Mouse (Mus musculus) intestine, embryonic 14.5 days (tissue): ENCODE results near the gene Ppp4c. TPM values are rescaled to one million over a fixed set of nuclear protein-coding genes. Genes with fewer than 3 reads are reported as not detected.
"Not testable (repeated sequence)": the region's sequence is repeated elsewhere in the genome, so short reads cannot be mapped to it uniquely, and the experiment has no call there.

ENCODE experiments used
- ATAC-seq: fragments of 200-750 bp; cut with Nextera tagmentation; replicated peaks from 2 replicates; pipeline ENCODE4 v1.8.0; 2017; ENCODE audit warnings: low read depth, moderate number of reproducible peaks, moderate TSS enrichment, moderate library complexity; ENCODE audit not compliant: low FRiP score, low TSS enrichment
- DNase-seq: peaks from one replicate; pipeline ENCODE4 v3.0.0-alpha.2; 2018; ENCODE audit warnings: low spot score
- H3K27ac ChIP-seq: fragments of 300-500 bp; sonication (generic); 2 replicates; pipeline ENCODE4 v1.5.1; 2014; ENCODE audit warnings: low read depth, mild to moderate bottlenecking, control low read depth
- H3K27me3 ChIP-seq: fragments of 300-500 bp; sonication (generic); replicated peaks from 2 replicates; pipeline ENCODE4 v1.6.1; 2014; ENCODE audit warnings: low read length, control low read depth; ENCODE audit not compliant: control insufficient read depth, insufficient read depth
- H3K36me3 ChIP-seq: fragments of 300-500 bp; sonication (generic); 2 replicates; pipeline ENCODE4 v1.6.1; 2014; ENCODE audit warnings: low read length, control low read depth; ENCODE audit not compliant: control insufficient read depth, insufficient read depth
- H3K4me1 ChIP-seq: fragments of 300-500 bp; sonication (generic); replicated peaks from 2 replicates; pipeline ENCODE4 v1.6.1; 2014; ENCODE audit warnings: low read length, control low read depth, mixed read lengths; ENCODE audit not compliant: control insufficient read depth, insufficient read depth
- H3K4me2 ChIP-seq: fragments of 300-500 bp; sonication (generic); 2 replicates; pipeline ENCODE4 v1.6.1; 2014; ENCODE audit warnings: low read length
- H3K4me3 ChIP-seq: fragments of 300-500 bp; sonication (generic); 2 replicates; pipeline ENCODE4 v1.5.1; 2014; ENCODE audit warnings: low read depth, low read length, control low read depth, mixed read lengths
- H3K9ac ChIP-seq: fragments of 300-500 bp; sonication (generic); 2 replicates; pipeline ENCODE4 v1.6.1; 2014; ENCODE audit warnings: mild to moderate bottlenecking, low read length
- H3K9me3 ChIP-seq: fragments of 300-500 bp; sonication (generic); 2 replicates; pipeline ENCODE4 v1.6.1; 2016; ENCODE audit warnings: low read length, control low read depth; ENCODE audit not compliant: control insufficient read depth
- WGBS: fragments of 180-500 bp; shearing (Covaris S2); extraction: QIAGEN DNeasy Blood & Tissue Kit; methylation state at CpG from one replicate; pipeline ENCODE4 v1.1.7; 2014; 5-methylcytosine and 5-hydroxymethylcytosine counted together
- polyA plus RNA-seq: library from polyadenylated mRNA; unstranded; fragments of >200 nt; fragmentation: Nextera tagmentation; extraction: Ambion mirVana; gene quantifications from 2 replicates; pipeline ENCODE4 v1.2.1, GENCODE M21; 2014

Ppp4c gene
- polyA plus RNA-seq, 1 experiment from 2014 or later, result 277 TPM

DNA sequence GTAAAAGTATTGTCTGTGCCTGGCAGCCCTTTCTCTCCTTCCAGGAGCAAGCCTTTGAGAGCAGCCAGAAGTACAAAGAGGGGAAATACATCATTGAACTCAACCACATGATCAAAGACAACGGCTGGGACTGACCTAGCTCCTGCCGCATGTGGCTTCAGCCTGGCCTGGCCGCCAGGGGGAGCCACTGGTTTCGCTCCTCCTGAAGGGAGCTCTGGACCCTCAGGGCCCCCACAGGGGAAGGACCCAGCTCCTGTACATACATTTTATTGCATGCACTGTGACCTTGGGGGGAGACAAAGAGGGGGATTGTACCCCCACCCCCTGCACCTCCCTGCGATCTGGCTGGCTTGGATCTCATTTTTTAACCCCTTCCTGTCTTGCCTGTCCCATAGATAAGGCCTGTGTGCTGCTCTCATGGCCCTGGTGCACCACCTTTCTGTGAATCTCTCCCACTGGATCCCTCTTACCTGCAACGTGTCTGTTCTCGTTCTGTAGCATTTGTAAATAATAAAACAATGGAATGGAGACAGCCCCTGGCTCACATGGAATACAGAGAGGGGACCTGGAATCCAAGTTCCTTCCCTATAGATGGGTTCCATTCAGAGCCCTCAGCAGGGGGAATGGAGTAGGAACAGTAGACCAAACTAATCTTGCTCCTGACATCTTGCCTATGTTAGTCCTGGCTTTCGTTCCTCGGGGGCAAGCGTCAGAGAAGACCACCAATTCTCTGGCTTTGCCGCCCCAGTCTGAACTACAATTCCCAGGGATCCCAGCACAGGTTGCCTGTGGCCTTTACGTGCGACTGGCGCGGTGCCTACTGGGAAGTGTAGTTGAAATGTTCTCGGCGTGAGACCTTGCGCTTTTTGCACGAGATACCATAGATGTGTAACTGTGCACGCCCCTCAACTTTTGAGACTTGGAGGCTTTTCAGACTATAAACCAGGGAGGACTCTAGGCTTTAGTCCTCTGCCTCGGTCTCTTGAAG lies 12.0 kb downstream of the Ppp4c start:
- DNase-seq, result peak; percentile 93
- peak overlapping the region; percentile 51 for H3K27ac ChIP-seq
- H3K4me3 ChIP-seq, result peak overlapping the region; percentile 43
- no peaks in the 10 kb centered on the region for H3K9me3 ChIP-seq
- peak; percentile 74 for ATAC-seq
- H3K27me3 ChIP-seq, result no peaks in the 10 kb centered on the region
- peaks cover 40% of the 10 kb centered on the region for H3K4me1 ChIP-seq
- H3K36me3 ChIP-seq, result peaks cover 24% of the 10 kb centered on the region
- under 1% methylated on average over 21 of the region's 21 CpGs for WGBS
- peak overlapping the region; percentile 50 for H3K9ac ChIP-seq
- peak overlapping the region; percentile 91 for H3K4me2 ChIP-seq

DNA sequence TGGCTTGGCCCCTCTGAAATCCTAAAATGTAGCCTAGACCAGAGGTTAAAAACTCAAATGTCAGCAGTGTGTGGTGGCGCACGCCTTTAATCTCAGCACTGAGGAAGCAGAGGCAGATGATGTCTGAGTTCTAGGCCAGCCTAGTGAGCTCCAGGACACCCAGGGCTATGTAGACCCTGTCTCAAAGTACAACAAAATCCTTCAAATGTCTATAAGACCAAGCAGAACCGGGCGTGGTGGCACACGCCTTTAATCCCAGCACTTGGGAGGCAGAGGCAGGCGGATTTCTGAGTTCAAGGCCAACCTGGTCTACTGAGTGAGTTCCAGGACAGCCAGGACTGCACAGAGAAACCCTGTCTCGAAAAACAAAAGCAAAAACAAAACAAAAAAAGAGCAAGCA lies 13.2 kb downstream of the Ppp4c start:
- H3K4me1 ChIP-seq, result peaks cover 40% of the 10 kb centered on the region
- H3K27me3 ChIP-seq, DNase-seq, H3K9ac ChIP-seq, ATAC-seq, H3K27ac ChIP-seq, H3K9me3 ChIP-seq, H3K4me3 ChIP-seq, H3K4me2 ChIP-seq: not testable (repeated sequence)
- 89% methylated on average over 7 of the region's 7 CpGs for WGBS
- peaks cover 12% of the 10 kb centered on the region for H3K36me3 ChIP-seq

- no peaks in the 10 kb centered on the region for H3K9me3 ChIP-seq
- 0 out of 2 replicates have a peak overlapping the region, but pooled peaks have one; percentile 77 for H3K9ac ChIP-seq
- 0 out of 2 replicates have a peak overlapping the region, but pooled peaks have one; percentile 22 for H3K27ac ChIP-seq
- peaks cover 40% of the 10 kb centered on the region for H3K4me1 ChIP-seq
- peaks cover 13% of the 10 kb centered on the region for H3K36me3 ChIP-seq
- ATAC-seq, result no peak
- DNase-seq, result no peak
- H3K4me3 ChIP-seq, result no peak overlapping the region
- WGBS, result 86% methylated on average over 3 of the region's 3 CpGs
- no peaks in the 10 kb centered on the region for H3K27me3 ChIP-seq
- peak overlapping the region; percentile 90; the same call in 1 of the 2 replicates for H3K4me2 ChIP-seq
These were observed 14.1 kb downstream of the Ppp4c start for GRCm38 (mm10) chr7:126778147-126778546.

DNA sequence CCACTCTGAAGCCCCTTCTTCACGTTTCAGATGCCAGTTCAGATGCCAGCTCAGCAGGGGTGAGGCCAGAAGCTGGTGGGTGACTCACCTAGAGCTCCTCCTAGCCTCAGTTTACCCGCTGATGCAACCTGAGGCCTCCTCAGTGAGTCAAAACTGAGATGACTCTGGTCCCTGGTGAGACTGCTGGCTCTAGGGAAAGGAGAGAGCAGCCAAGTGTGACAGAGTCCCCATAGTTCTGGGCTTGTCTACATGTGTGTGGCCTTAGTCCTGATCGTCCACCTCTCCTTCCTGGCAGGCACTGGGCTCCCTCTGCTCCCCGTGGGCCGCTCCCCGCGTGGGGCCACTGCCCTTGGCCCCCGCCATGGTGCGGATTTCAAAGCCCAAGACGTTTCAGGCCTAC lies 14.8 kb downstream of the Ppp4c start:
- DNase-seq (no peak), ATAC-seq (no peak)
- Histone ChIP-seq H3K27ac (0 out of 2 replicates have a peak overlapping the region, but pooled peaks have one; percentile 22), H3K9ac (peak overlapping the region; percentile 77), H3K27me3 (no peaks in the 10 kb centered on the region), H3K4me1 (peaks cover 40% of the 10 kb centered on the region), H3K4me2 (peak overlapping the region; percentile 90), H3K36me3 (peaks cover 16% of the 10 kb centered on the region), H3K9me3 (no peaks in the 10 kb centered on the region), H3K4me3 (peak overlapping the region; percentile 60)
- WGBS, result 50% methylated on average over 6 of the region's 10 CpGs

DNA sequence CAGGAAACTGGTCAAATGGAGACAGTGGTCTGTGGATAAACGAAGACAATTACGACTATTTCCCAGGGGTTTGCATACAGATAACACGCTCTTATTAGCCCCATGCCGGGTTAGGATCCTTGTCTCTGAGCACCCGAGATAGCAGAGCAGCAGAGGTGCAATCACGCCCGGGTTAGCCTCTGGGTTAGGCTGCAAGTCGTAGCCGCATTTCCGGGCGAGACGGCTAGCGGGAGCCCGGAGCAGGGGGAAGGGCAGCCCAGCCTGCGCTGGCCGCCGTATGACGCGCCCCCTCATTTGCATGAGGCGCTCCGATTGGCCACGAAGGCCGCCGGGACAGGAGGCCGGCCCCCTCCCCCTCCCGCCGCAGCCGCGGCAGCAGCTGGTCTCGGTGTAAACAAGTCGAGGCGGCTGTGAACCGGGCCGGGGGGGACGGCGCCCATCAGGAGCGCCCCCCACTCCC lies 15.7 kb downstream of the Ppp4c start, which contains the start of gene Ypel3:
Ypel3 (plus strand) TSS at position 358 of the 460 bp plus-strand sequence.
- ATAC-seq (peak; percentile 87), DNase-seq (peak; percentile 90)
- WGBS, result 1% methylated on average over 33 of the region's 37 CpGs
- Histone ChIP-seq H3K27me3 (no peaks in the 10 kb centered on the region), H3K4me1 (peaks cover 40% of the 10 kb centered on the region), H3K9ac (peak within 1 kb of the TSS; percentile 77), H3K36me3 (peaks cover 24% of the 10 kb centered on the region), H3K4me3 (peak within 1 kb of the TSS; percentile 60), H3K9me3 (no peaks in the 10 kb centered on the region), H3K27ac (peak within 1 kb of the TSS; percentile 93), H3K4me2 (peak within 1 kb of the TSS; percentile 90)

- ATAC-seq (no peak), DNase-seq (no peak)
- 44% methylated on average over 3 of the region's 3 CpGs for WGBS
- peak overlapping the region; percentile 90 for H3K4me2 ChIP-seq
- H3K9me3 ChIP-seq, result no peaks in the 10 kb centered on the region
- peak overlapping the region; percentile 93 for H3K27ac ChIP-seq
- peaks cover 33% of the 10 kb centered on the region for H3K4me1 ChIP-seq
- peaks cover 31% of the 10 kb centered on the region for H3K36me3 ChIP-seq
- peak overlapping the region; percentile 60 for H3K4me3 ChIP-seq
- H3K9ac ChIP-seq, result peak overlapping the region; percentile 77; the same call in 1 of the 2 replicates
- no peaks in the 10 kb centered on the region for H3K27me3 ChIP-seq
These were observed 16.4 kb downstream of the Ppp4c start for GRCm38 (mm10) chr7:126775978-126776234.

DNA sequence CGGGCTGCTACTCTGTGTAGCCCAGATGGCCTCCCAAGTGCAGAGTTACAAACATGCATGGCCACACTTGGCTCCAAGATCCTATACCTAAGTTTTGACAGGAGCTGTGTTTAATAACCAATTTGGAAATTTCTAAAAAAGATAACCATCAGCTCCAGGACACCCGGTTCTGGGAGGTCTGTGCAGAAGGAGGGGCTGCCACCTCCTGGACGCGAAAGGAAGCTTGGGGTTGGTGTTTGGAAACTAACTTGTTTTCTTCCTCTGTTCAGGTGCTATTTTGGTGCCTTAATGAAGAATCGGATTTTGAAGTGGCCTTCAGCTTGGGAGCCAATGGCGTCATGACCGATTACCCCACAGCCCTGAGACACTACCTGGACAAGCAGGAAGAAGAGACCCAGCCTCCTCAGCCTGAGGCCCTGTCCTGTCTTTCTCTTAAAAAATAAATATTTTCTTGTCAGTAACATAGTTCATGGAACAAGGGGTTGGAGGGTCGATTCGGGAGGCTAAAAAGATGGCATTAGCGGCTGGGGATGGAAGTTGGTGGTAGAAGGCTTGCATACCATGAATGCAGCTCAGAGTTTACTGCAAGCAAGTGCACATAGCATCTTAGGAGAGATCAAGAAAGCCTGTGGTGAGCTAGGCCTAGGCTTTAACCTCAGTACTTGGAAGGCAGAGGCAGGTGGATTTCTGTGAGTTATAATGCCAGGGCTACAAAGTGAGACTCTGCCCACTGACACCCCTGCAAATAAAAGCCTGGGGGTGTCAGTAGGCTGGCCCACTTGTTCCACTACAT lies 16.9 kb downstream of the Ppp4c start:
- peaks cover 31% of the 10 kb centered on the region for H3K4me1 ChIP-seq
- 0 out of 2 replicates have a peak overlapping the region, but pooled peaks have one; percentile 77 for H3K9ac ChIP-seq
- H3K4me2 ChIP-seq, result peak overlapping the region; percentile 90
- DNase-seq (no peak), ATAC-seq (no peak)
- peaks cover 36% of the 10 kb centered on the region for H3K36me3 ChIP-seq
- no peaks in the 10 kb centered on the region for H3K27me3 ChIP-seq
- H3K9me3 ChIP-seq, result no peaks in the 10 kb centered on the region
- peak overlapping the region; percentile 93 for H3K27ac ChIP-seq
- 79% methylated on average over 10 of the region's 10 CpGs for WGBS
- H3K4me3 ChIP-seq, result no peak overlapping the region

GRCm38 (mm10) chr7:126774463-126774862 lies 17.8 kb downstream of the Ppp4c start:
- Histone ChIP-seq H3K9me3 (no peaks in the 10 kb centered on the region), H3K4me3 (no peak overlapping the region), H3K9ac (no peak overlapping the region), H3K4me1 (peaks cover 22% of the 10 kb centered on the region), H3K27me3 (no peaks in the 10 kb centered on the region), H3K4me2 (no peak overlapping the region), H3K36me3 (peaks cover 46% of the 10 kb centered on the region), H3K27ac (no peak overlapping the region)
- DNase-seq (no peak), ATAC-seq (no peak)
- WGBS, result 77% methylated on average over 2 of the region's 2 CpGs
